Mouse (Mus musculus): ENCODE measurements around the gene Lamp1.

The Lamp1 gene

DNA sequence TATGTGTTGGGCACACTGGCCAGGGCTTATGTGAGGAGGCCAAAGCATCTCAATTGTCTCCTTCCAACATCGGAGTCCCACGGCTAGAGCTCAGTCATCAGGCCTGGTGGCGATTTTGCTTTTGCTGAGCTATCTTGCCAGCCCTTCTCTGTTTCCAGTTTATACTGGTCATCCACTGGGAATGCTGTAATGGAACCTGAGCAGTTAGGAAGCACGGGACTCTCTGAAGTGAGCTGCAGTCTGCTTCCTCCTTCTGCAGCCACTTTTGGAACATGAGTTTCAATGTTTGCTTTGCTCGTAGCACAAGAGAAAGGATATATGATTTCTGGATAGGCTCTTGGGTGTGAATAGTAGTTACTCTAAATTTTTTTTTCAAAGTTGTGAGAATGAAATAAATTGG is 5.4 kb downstream of the Lamp1 start:
- DNase-seq = no peak

DNA sequence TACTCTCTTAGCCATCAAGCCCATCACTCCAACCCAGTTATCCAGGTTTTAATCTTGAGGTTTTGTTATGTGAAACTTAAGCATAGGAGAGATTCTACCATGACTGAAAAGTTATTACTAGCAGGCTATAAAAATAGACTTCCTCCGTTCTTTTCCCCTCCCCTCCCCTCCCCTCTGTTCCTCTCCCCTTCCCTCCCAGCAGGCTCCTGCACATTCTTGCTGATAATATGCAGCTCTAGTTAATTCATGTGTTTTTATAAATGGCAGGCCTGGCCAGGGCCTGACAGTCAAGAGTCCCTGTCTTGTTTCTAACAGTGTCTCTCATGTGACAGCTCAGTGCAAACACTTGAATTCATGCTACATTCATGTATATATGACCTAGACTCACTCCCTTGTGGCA is 11.5 kb downstream of the Lamp1 start:
- DNase-seq = no peak

DNA sequence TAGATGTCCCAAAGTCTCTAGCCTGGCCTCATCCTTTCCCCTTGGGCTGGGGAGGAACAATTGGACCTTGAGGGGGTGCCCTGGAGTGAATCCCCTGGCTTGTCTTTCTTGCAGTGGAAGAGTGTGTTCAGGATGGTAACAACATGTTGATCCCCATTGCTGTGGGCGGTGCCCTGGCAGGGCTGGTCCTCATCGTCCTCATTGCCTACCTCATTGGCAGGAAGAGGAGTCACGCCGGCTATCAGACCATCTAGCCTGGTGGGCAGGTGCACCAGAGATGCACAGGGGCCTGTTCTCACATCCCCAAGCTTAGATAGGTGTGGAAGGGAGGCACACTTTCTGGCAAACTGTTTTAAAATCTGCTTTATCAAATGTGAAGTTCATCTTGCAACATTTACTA is 15.3 kb downstream of the Lamp1 start:
- DNase-seq = no peak

DNA sequence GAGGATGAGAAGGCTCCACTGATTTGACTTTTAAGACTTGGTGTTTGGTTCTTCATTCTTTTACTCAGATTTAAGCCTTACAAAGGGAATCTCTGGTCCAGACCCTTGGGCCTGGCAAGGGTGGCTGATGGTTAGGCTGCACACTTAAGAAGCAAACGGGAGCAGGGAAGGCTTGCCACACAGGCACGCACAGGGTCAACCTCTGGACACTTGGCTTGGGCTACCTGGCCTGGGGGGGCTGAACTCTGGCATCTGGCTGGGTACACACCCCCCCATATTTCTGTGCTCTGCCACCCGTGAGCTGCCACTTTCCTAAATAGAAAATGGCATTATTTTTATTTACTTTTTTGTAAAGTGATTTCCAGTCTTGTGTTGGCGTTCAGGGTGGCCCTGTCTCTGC is 15.8 kb downstream of the Lamp1 start:
- DNase-seq = no peak

DNA sequence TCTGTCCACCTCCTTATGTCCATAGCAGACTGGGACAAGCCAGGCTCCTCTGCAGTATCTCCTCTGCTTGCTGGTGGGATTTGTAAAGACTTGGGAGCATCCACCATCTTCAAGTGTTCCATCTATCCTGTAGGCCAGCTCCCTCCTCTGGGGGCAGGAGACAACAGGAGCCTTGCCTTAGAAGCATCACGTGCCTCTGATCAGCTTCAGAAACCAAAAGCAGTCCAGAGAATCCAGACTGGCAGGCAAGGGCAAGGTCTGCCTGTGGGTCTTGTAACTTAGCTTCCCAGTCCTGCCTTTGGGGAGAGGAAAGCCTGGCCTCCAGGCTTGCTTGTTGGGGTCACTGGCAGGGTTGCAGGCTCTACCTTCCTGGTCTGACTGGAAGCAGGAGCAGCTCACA is 16.7 kb downstream of the Lamp1 start:
- no peak for DNase-seq

DNA sequence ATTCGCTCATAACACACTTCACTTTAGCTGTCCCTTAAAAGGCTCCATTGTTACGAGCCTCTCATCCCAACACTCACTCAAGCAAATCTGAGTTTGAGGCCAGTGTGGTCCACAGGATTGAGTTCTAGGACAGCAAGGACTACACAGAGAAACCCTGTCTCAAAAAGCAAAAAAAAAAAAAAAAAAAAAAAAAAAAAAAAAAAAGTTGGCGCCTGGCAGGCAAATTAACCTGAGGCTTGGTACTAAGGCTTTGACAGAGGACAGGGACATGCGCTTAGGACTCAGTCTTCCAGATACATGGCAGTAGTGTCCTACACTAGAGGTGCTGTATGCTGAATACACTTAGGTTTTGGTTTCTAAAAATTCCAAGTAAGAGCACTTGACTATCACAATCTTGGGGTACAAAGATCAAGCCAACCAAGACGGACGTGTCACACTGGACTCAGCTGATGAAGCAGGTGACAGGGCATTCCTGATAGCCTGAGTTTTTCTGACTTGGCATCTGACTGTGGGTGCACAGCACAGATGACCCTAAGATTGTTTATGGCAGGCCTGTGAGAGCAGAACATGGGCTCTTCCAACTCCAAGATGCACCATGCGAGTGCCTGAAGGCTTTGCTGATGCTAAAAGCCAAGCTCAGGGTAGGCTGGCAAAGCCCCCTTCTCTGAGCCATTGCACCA is 18.4 kb downstream of the Lamp1 start:
- DNase-seq = no peak

DNA sequence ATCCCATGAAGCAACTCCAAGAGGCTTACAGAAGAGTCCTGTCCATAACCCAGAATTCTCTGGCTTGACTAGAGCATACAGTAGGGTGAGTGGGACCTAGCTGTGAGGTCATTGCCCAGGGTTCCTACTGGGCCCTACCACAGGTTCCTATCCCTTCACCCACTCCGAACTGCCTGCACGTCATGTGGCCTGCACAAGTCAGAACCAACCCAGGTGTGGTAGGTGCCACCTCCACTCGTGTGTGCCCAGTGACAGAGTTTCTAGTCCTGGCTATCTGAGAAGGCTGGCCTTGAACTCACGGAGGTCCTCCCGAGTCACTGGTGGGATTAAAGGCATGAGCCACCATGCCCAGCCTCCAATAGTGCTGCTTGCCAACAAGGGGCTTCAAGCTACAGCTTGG is 19.2 kb downstream of the Lamp1 start:
- DNase-seq = no peak

DNA sequence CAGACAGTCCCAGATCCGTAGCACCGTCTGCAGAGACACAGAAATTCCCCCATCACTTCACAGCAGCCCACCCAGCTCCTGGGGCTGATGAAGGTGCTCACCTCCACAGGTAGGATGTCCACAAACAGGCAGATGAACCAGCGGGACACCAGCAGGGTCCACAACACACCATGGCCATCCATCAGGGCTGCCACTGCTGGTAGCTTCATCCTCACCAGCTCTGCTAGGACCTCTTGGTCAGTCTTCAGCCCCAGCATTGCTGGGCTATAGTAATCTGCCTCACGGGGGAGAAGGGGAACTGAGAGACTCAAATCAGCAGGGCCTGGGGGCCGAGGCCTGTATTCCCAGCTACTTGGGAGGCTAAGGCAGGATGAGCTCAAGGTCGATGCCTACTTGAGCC is 20.5 kb downstream of the Lamp1 start:
- DNase-seq = no peak

DNA sequence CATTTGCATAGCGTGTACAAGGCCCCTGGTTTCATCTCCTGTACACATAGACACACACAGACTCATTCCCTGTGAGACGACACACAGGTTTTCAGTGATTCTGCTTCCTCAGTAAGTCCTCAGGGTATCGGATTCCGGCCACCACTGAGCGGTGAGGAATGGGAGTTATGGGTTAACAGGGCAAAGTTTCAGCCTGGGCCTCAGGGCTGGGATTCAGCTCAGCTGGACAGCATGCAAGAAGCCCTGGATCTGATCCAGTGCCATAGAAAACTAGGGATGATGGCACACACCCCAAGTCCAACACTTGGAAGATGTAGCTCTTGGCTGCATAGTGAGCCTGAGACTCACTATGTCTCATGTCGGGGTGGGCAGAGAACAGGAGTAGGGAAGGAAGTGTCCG is 21.0 kb downstream of the Lamp1 start:
- DNase-seq = no peak

DNA sequence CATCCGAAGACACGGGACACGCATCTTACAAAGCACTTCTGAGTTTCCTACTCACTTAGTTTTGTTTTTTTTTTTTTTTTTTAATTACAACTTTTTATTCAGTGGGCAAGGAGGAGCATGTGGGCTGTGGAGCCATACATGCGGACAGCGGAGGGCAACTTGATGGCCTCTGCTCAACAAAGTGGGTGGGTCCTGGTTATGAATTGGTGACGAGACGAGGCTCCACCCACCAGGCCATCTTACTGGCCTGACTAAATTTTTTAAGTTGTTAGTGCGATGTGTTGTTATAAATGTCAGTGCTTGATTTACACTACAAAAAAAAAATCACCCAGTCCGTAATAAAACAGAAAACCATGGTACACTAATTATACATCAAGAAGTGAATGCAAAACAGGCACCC is 21.4 kb downstream of the Lamp1 start:
- DNase-seq = no peak

DNA sequence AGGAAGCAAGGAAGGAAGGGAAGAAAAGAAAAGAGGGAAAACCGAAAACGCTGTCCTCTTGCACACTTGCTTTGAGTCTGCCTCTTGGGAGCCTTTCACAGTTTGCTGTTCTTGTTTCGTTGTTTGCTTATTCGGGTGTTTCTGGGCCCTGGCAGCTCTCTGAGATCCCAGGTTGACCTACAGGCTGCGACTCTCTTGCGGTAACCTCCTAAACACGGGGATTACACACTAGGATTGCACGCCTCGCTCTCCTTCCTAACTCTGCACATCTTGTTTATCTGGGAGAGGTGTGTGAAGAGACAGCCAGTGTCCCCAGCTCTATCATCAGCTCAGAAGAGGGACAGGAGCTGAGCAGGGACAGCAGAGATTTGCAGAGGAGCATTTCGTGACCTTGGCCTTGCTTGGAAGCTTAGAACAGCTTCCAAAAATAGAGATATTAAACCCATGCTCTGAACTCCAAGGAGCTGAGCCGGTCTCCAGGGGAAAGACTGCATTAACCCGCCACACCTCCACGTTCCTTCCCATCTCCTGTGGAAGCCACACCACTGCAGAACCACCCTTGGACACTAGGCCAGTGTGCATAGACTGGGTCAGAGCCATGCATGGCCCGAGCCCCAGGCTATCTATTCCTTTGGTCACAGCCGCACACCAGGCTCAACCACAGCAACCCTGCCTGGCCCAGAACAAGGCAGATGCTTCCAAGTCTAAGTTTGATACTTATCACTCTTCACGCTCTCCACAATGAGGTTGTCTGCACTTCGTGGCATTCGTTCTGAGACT is 22.1 kb downstream of the Lamp1 start:
- DNase-seq = no peak

DNA sequence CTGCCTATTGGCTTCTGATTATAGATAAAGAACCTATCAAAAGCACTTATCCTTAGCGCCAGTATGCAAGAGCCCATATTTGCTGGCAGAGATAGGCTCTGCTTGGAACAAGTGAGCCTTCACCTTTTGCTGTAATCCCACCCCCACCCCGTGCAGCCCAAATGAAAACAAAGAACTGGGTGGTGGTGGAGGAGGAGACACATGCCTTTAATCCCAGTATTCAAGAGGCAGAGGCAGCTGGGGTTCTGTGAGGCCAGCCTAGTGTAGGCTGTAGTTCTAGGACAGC is 22.7 kb downstream of the Lamp1 start:
- no peak for DNase-seq

DNA sequence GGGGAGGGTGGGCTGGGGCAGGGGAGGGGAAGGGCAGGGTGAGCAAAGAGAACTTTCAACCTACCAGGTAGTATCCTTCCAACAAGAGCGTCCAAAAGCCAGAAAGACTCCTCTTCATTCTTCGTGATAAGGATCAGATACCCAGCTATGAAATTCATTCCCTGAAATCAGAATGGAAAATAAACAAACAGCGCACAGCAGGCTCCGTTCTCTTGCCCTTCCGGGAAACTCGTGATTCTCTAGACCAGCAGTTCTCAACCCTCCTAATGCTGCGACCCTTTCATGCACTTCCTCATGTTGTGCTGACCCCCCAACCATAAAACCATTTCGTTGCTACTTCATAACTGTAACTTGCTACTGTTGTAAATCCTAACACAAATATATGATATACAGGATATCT is 27.9 kb downstream of the Lamp1 start:
- no peak for DNase-seq

DNA sequence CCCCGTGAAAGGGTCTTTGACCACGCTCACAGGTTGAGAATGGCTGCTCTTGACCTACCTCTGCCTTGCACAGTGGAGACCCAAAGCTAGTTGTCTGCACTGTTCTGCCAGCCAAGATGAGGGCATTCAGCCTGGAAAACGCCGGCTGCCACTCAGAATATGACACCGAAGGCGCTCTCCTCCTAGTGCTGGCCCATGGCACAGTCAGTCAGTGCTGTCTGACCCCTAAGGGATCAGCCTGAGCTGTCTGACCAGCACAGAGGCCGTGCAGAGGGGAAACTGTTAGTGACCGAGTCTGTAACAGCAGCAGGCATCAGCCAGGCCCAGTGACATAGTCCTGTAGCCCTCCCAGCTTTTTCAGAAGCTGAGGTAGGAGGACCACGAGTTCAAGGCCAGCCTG is 28.3 kb downstream of the Lamp1 start:
- DNase-seq = no peak

DNA sequence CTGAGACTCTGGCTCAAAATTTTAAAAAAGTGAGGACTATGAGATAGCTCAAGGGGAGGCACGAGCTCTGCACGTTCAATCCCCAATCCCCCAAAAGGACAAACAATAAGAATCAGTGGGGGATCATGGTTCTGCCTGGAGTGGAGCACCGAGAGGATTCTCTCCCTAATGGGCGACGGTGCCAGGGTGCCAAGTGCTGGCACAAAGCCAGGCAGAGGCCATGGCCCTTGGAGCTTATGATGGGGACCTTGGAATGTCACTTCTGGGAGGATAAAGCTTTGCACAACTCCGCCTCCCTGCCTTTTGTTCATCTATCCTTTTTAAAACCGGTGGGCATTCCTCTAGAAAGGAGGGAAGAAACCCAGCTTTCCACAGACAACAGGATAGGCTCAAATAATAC is 28.7 kb downstream of the Lamp1 start:
- DNase-seq = no peak

DNA sequence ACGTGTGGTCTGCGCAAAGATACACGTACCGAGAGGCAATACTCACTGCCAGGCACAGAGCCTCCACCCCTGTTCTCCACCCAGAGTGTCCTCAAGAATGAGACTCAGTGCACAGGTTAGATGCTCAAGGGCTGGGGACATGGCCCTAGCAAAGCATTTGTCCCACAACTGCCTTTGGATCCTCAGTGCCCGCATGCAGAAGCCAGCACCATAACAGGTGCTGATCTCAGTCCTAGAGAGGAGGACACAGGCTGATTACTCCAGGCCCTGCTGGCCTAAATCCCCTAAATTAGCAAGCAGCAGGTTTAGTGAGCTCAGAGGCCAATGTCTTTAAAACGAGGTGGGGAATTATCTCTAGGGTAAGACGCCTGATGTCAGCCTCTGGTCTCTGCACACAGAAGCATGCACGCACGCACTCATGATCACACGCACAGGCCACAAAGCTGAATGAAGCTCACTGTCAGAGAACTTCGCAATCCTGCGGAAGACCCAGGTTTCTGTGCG is 29.1 kb downstream of the Lamp1 start:
- DNase-seq = no peak

DNA sequence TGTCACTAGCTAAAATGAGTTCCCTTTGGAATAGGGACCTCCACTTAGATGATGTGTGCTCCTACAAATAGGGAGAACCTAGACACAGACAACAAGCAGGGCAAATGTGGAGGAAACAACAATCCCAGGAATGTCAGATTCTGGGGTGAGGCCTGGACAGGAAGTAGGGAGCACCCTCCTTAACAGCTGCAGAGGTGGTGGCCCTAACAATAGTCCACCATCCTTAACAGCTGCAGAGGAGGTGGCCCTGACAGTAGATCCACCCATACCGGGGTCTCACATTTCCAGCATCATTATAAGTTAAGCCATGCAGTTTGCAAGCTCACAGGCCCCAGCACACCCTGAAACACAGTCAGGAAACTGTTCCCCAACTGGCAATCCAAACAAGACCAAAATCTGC is 29.9 kb downstream of the Lamp1 start:
- DNase-seq = no peak

DNA sequence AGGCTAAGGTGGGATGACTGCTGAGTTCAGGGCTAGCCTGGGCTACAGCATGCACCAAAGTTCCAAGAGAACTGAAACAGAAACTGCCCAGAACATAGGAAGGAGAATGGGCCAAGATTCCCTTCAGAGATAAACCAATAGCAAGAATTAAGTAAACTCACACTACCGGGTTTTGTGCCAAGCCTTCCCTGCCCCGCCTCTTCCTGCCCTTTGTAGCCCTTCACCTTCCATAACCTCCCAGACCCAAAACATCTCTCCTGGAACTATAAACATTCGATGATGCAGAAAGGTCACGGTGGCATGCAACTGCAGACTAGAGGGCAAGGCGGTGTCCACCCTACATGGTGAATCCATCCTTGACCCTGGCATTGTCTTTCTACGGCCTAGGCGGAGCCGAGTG is 31.3 kb downstream of the Lamp1 start:
- no peak for DNase-seq

DNA sequence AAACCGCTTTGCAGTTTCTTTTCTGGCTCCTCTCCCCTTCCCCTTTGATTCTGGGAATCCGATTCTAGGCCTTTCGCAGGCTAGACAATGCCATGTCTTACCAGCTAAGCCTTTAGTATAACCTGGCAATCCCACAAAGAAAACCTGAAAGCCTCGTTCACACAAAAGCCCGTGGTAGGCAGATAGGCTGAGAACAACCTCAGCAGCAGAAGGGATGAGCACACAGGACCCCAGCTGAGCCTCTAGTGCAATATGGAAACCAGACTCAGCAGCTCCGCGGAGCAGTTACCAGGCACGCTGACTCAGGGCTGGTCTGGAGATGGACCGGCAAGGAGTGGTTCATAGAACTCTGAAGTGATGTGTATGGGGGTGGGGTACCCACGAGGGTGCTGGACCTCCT is 35.9 kb downstream of the Lamp1 start:
- no peak for DNase-seq

DNA sequence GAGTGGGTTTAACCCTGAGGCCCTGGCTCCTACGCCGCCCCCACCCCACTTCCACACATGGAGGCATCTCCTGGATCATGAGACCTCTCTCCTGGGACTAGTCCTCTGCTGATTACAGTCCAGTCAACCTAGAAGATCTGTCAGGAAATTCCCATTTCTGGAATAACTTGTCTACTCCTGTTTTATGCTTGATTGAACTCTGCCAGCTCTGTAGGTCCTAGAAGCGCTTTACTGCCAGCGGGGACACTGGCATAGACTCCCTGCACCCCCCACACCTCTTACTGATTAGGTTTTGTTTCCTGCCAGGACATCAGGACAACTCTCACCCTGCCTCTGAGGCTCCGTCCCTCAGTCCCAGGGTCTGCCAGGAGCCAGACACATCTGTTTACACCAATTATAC is 38.5 kb downstream of the Lamp1 start:
- no peak for DNase-seq

DNA sequence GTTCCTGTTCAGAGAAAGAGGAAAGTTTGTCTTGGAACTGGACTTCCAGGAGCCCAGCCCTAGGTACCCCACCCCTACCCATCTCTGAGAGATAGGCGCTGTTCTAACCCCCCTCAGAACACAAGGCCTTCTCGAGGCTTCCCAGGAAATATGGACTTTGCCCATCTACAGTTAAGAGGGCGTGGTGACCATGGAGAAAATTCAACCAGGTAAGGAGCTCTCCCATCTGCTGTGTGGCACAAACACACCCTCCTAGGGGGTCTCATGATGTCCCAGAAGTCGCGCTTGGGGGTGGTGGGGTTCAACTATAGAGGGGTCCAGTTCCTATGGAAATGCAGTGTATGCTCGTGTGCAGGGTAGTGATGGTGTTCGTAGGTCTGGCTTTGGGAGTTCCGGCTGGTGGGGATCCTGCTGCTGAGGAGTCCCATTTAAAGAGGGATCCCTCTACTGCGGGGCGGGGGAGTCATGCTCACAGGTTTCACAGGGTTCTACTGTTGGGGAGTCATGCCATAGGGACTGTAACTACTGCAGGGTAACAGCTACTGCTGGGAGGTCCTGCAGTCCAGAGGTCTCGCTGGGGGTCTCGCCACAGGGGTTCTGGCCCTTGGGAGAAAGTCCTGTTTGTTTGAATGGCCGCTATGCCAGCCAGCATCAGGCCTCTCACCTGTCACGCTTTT is 40.6 kb downstream of the Lamp1 start:
- no peak for DNase-seq

DNA sequence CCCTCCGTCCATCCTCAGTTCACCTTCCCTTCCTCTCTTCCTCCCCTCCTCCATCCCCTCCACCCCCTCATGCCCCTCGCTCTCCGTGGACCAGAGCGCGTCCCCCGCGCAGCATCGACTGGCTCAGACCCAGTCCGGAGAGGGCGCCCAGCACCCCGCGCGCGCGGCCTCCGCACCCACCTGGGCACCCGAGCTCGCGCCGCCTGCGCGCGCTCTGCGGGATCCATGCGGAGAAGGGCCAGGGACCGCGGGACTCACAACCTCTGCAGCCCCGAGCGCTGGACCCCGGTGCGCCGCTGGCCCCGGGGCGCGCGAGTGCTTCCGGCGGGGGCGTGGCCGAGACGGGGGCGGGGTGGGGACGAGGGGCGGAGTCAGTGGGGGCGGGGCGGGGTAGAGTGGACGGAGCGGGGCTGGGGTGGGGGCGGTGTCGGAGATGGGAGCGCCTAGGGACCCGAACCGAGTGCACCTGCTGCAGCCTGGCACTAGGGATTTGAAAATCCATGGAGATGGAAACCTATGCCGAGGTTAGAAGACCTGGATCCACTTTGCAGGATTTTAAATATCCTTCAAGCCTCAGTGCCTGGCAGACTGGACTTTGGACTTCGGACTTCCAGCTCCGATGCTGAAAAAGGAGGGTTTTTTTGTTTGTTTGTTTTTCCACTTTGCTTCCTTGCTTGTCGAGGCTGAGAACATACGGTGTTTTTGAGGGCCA is 41.5 kb downstream of the Lamp1 start, which contains the start of gene Grtp1:
Grtp1 (minus strand) TSS at position 320 of the 712 bp plus-strand sequence.
- no peak for DNase-seq

DNA sequence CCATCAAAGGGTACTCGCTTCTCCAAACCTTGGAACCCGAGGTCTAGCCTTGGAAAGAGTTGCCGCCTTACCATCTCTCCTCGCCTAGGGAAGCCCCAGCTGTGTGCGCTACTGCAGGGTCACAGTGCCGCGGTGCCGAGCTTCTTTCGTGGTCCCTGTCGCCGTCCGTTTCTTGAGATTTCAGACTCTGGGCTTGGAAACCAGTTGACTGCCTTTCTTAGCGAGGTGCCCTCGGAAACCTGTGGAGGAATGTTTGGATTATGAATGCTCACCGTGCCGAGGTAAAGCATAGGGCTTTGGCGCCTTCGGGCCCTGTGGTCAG is 42.0 kb downstream of the Lamp1 start:
- no peak for DNase-seq

DNA sequence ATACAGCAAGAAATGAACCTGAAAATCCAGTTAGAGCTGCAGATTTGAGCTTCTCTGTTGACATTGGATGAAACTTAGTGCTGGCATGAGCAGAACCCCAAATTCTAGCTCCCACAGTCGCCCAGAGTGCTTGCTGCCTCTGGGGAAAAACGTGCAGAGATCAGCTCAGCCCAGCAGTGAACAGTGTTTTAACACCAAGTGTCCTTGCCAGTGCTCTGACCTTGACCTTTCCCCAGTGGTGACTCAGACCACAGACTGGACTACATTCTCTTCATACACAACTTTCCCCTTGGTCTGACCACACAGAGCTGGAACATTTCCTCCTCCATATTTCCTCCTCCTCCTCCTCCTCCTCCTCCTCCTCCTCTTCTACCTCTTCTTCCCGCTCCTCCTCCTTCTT is 43.1 kb downstream of the Lamp1 start:
- no peak for DNase-seq

Data from layer of hippocampus, adult 9-11 months (tissue).